Mouse (Mus musculus) liver, postnatal 0 days (tissue): ENCODE data around the gene Lrrc8a. TPM values are rescaled to one million over a fixed set of nuclear protein-coding genes. Genes with fewer than 3 reads are reported as not detected.

Experiments
- ATAC-seq: fragments of 200-750 bp; cut with Nextera tagmentation; 2 replicates; pipeline ENCODE4 v1.8.0; 2017; ENCODE audit warnings: mild to moderate bottlenecking, moderate library complexity
- DNase-seq: peaks from one replicate; pipeline ENCODE4 v3.0.0-alpha.2; 2016
- H3K27ac ChIP-seq: fragments of 300-500 bp; sonication (generic); 2 replicates; pipeline ENCODE4 v1.5.1; 2014; ENCODE audit warnings: antibody characterized with exemption, moderate library complexity, mild to moderate bottlenecking, low read depth
- H3K27me3 ChIP-seq: fragments of 300-500 bp; sonication (generic); 2 replicates; pipeline ENCODE4 v1.6.1; 2014; ENCODE audit warnings: low read length, control low read depth, mixed read lengths; ENCODE audit not compliant: insufficient read depth
- H3K36me3 ChIP-seq: fragments of 300-500 bp; sonication (generic); replicated peaks from 2 replicates; pipeline ENCODE4 v1.6.1; 2014; ENCODE audit warnings: mild to moderate bottlenecking, control low read depth, low read length, moderate library complexity, mixed read lengths; ENCODE audit not compliant: insufficient read depth
- H3K4me1 ChIP-seq: fragments of 300-500 bp; sonication (generic); 2 replicates; pipeline ENCODE4 v1.6.1; 2014; ENCODE audit warnings: antibody characterized with exemption, mild to moderate bottlenecking, control low read depth; ENCODE audit not compliant: insufficient read depth
- H3K4me2 ChIP-seq: fragments of 300-500 bp; sonication (generic); 2 replicates; pipeline ENCODE4 v1.6.1; 2014; ENCODE audit warnings: low read depth, mild to moderate bottlenecking, low read length, moderate library complexity, mixed read lengths
- H3K4me3 ChIP-seq: fragments of 300-500 bp; sonication (generic); 2 replicates; pipeline ENCODE4 v1.5.1; 2014; ENCODE audit warnings: low read depth, low read length
- H3K9ac ChIP-seq: fragments of 300-500 bp; sonication (generic); replicated peaks from 2 replicates; pipeline ENCODE4 v1.6.1; 2014; ENCODE audit warnings: mild to moderate bottlenecking, moderate library complexity
- H3K9me3 ChIP-seq: fragments of 300-500 bp; sonication (generic); 2 replicates; pipeline ENCODE4 v1.6.1; 2016; ENCODE audit warnings: mild to moderate bottlenecking, control low read depth, low read length, mixed read lengths
- CTCF ChIP-seq: sonication (generic); IDR thresholded peaks from 2 replicates; pipeline ENCODE4 v1.5.1; 2016; ENCODE audit warnings: antibody characterized with exemption, low read depth
- EP300 ChIP-seq: IDR thresholded peaks from 2 replicates; pipeline ENCODE4 v1.6.1; 2016; ENCODE audit warnings: antibody characterized with exemption, low read depth, mild to moderate bottlenecking
- WGBS: fragments of 180-500 bp; shearing (Covaris S2); extraction: QIAGEN DNeasy Blood & Tissue Kit; methylation state at CpG from one replicate; pipeline ENCODE4 v1.1.7; 2014; ENCODE audit not compliant: insufficient replicate concordance; 5-methylcytosine and 5-hydroxymethylcytosine counted together
- polyA plus RNA-seq: library from polyadenylated mRNA; unstranded; fragments of >200 nt; fragmentation: Nextera tagmentation; extraction: Ambion mirVana; gene quantifications from 2 replicates; pipeline ENCODE4 v1.2.1, GENCODE M21; 2015

The Lrrc8a gene
- polyA plus RNA-seq, 1 experiment from 2014 or later = 20.3 TPM

DNA sequence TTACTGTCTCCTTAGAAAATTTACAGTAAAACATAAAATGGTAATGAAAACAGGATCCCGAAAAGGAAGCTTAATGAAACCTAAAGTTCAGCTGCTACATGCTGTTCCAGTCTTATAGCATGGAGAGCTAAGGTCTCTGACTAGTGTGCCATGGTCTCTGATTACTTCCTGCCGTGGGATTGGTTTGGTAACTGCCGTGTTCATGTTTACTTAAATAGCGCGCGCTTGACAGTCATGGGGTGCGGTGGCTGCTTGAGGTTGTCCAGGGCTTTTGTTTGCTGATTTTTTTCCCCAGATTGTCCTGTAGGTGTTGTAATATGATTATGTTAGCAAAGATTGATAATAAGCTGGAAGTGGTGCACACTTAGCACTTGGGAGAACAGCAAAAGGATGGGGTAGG is 68.6 kb downstream of the Lrrc8a start:
- H3K4me2 ChIP-seq = no peak overlapping the region
- H3K36me3 ChIP-seq = peaks cover 74% of the 10 kb centered on the region
- DNase-seq = no peak
- H3K27me3 ChIP-seq = no peaks in the 10 kb centered on the region
- no peak overlapping the region for H3K27ac ChIP-seq
- TF ChIP-seq EP300 (no peak), CTCF (no peak)
- H3K4me3 ChIP-seq = no peak overlapping the region
- H3K9ac ChIP-seq = no peak overlapping the region
- no peak for ATAC-seq
- H3K9me3 ChIP-seq = no peaks in the 10 kb centered on the region
- no peaks in the 10 kb centered on the region for H3K4me1 ChIP-seq
- 74% methylated on average over 7 of the region's 7 CpGs for WGBS

DNA sequence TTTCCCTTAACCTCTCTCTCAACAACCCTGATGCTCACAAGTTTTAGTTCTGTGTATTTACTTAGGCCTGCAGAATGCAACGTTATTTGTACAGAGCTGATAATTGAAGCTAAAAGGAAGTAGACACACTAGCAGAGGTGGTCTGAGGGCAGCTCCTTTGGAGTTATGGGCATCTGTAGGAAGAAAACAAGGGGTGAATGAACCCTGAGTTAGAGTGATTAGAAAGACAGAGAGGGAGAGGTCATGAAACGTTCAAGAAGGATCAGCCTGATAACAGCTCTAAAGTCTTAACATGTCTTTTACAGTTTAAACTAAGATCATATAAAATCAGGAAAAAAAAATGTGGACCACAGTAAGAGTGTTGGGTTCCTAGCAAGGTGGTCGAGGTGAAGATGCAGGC is 71.8 kb downstream of the Lrrc8a start:
- Histone ChIP-seq H3K9ac (no peak overlapping the region), H3K27ac (no peak overlapping the region), H3K27me3 (no peaks in the 10 kb centered on the region), H3K9me3 (no peaks in the 10 kb centered on the region), H3K36me3 (peaks cover 80% of the 10 kb centered on the region), H3K4me3 (no peak overlapping the region), H3K4me2 (no peak overlapping the region), H3K4me1 (no peaks in the 10 kb centered on the region)
- peak; percentile 44; the same call in 1 of the 2 replicates for ATAC-seq
- no peak for DNase-seq
- TF ChIP-seq CTCF (no peak), EP300 (peak; percentile 65; the same call in 1 of the 2 replicates)
- WGBS = 55% methylated on average over 3 of the region's 3 CpGs

DNA sequence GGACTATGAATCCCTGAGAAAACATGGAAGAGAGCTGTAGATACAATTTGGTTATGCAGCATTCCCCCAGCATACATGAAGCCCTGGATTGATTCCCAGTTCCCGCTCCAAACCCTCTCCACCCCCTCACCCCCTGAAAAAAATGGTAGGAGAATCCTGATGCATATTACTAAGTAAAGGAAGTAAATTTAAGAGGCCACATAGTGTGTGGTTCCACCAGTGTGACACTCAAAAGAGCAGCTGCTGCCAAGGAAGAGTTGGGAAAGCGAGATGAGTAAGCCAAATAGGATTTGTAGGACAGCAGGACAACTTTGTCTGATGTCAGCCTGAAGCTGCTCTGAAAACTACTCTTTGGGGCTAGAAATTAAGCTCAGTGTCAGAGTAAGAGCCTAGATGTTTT is 74.0 kb downstream of the Lrrc8a start:
- TF ChIP-seq EP300 (no peak), CTCF (no peak)
- no peak for ATAC-seq
- Histone ChIP-seq H3K27me3 (no peaks in the 10 kb centered on the region), H3K4me1 (no peaks in the 10 kb centered on the region), H3K9ac (no peak overlapping the region), H3K27ac (no peak overlapping the region), H3K36me3 (peaks cover 77% of the 10 kb centered on the region), H3K9me3 (no peaks in the 10 kb centered on the region), H3K4me3 (no peak overlapping the region), H3K4me2 (no peak overlapping the region)
- WGBS = 90% methylated on average over 2 of the region's 2 CpGs
- DNase-seq = no peak

Other genes with a start within 250 kb of the Lrrc8a start
- gene Wdr34, start 188.8 kb upstream of the Lrrc8a start, polyA plus RNA-seq = 5.8 and 6.6 TPM in 2 replicates
- 115 and 116 TPM in 2 replicates for gene Set, start 180.3 kb upstream of the Lrrc8a start, polyA plus RNA-seq
- gene Pkn3, start 160.0 kb upstream of the Lrrc8a start, polyA plus RNA-seq = 0.75 and 1.0 TPM in 2 replicates
- 25.1 and 27.0 TPM in 2 replicates for gene Zdhhc12, start 144.1 kb upstream of the Lrrc8a start, polyA plus RNA-seq
- gene Zer1, start 113.1 kb upstream of the Lrrc8a start, polyA plus RNA-seq = 1.6 and 1.8 TPM in 2 replicates
- gene Tbc1d13, start 104.0 kb upstream of the Lrrc8a start, polyA plus RNA-seq = 1.8 and 2.0 TPM in 2 replicates
- gene Endog, start 66.2 kb upstream of the Lrrc8a start, polyA plus RNA-seq = 51.2 and 56.3 TPM in 2 replicates
- gene Spout1, start 59.3 kb upstream of the Lrrc8a start, polyA plus RNA-seq = 12.8 and 13.7 TPM in 2 replicates
- gene Kyat1, start 31.9 kb upstream of the Lrrc8a start, polyA plus RNA-seq = 32.2 and 32.3 TPM in 2 replicates
- 0.14 and 0.18 TPM in 2 replicates for gene Gm28035, start 2.9 kb downstream of the Lrrc8a start, polyA plus RNA-seq
- gene Phyhd1, start 28.5 kb downstream of the Lrrc8a start, polyA plus RNA-seq = 19.3 and 23.2 TPM in 2 replicates
- gene Gm28038, start 43.3 kb downstream of the Lrrc8a start, polyA plus RNA-seq = not detected in 2 replicates
- gene Dolk, start 48.6 kb downstream of the Lrrc8a start, polyA plus RNA-seq = 14.0 and 14.1 TPM in 2 replicates
- 6.2 and 7.5 TPM in 2 replicates for gene Nup188, start 48.7 kb downstream of the Lrrc8a start, polyA plus RNA-seq
- gene Sh3glb2, start 121.6 kb downstream of the Lrrc8a start, polyA plus RNA-seq = 13.9 and 14.4 TPM in 2 replicates
- 7.6 and 8.2 TPM in 2 replicates for gene Miga2, start 126.5 kb downstream of the Lrrc8a start, polyA plus RNA-seq
- 12.0 and 12.2 TPM in 2 replicates for gene Dolpp1, start 154.5 kb downstream of the Lrrc8a start, polyA plus RNA-seq
- gene Crat, start 178.1 kb downstream of the Lrrc8a start, polyA plus RNA-seq = 57.5 and 64.3 TPM in 2 replicates
- gene Ptpa, start 178.3 kb downstream of the Lrrc8a start, polyA plus RNA-seq = 65.6 and 76.8 TPM in 2 replicates
- gene Ier5l, start 236.5 kb downstream of the Lrrc8a start, polyA plus RNA-seq = 0.31 and 0.69 TPM in 2 replicates